Mouse (Mus musculus): ENCODE data around the gene Traf7. TPM values are rescaled to one million over a fixed set of nuclear protein-coding genes. Genes with fewer than 3 reads are reported as not detected.

Gene Traf7
- total RNA-seq (2021): 100 to 1,000 TPM; 101 to 105 TPM
- long read RNA-seq, experiment 1, transcript Traf7-215 (21 exons, 3,003 nt): major isoform, 18 of 73 reads
- long read RNA-seq, experiment 1, partial matches to known transcripts: 6 of 73 reads
- long read RNA-seq, experiment 1, other reads (novel, unspliced or antisense): 46 of 73 reads
- long read RNA-seq, experiment 2, transcript Traf7-215 (21 exons, 3,003 nt): major isoform, 26 of 207 reads
- long read RNA-seq, experiment 2, transcript Traf7-202 (20 exons, 2,504 nt): minor isoform, 15 of 207 reads
- long read RNA-seq, experiment 2, partial matches to known transcripts: 52 of 207 reads
- long read RNA-seq, experiment 2, other reads (novel, unspliced or antisense): 107 of 207 reads

GRCm38 (mm10) chr17:24527723-24528559 is at the start of gene Traf7:
TSS of gene Traf7 (minus strand) at chr17:24527938.
- DNase-seq (ENCODE audit: low spot score in 2 of 2): peak; percentile 83

DNA sequence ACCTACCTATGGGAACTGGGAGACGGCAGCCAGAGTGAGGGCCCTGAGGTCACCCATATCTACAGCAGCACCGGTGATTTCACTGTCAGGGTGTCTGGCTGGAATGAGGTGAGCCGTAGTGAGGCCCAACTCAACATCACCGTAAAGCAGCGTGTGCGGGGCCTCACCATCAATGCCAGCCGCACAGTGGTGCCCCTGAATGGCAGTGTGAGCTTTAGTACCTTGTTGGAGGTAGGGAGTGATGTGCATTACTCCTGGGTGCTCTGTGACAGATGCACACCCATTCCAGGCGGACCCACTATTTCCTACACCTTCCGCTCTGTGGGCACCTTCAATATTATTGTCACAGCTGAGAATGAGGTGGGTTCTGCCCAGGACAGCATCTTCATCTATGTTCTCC is 46.1 kb upstream of the Traf7 start:
- no peak for DNase-seq (ENCODE audit: low spot score in 2 of 2)

DNA sequence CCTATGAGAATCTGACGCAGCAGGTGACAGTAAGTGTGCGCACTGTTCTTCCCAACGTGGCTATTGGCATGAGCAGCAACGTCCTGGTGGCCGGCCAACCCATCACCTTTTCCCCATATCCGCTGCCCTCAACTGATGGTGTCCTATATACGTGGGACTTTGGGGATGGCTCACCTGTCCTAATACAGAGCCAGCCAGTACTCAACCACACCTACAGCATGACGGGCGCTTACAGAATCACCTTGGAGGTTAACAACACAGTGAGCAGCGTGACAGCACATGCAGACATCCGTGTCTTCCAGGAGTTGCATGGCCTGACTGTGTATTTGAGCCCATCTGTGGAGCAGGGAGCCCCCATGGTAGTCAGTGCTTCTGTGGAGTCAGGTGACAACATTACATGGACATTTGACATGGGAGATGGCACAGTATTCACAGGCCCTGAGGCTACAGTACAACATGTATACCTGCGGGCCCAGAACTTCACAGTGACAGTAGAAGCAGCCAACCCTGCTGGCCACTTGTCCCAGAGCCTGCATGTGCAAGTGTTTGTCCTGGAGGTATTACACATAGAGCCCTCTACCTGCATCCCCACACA is 45.0 kb upstream of the Traf7 start:
- no peak for DNase-seq (ENCODE audit: low spot score in 2 of 2)

DNA sequence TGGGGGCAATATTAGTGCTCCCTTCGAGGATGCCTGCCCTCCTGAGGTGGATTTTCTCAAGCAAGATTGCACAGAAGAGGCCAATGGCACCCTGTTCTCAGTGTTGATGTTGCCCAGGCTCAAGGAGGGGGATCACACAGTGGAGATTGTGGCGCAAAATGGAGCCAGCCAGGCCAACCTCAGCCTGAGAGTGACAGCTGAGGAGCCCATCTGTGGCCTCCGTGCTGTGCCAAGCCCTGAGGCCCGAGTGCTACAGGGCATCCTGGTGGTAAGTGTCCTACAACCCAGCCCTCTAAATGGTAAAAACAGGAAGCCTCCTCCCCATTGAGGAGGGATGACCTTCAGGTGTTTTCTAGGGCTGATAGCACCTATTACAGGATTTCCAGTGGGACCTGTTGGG is 42.1 kb upstream of the Traf7 start:
- no peak for DNase-seq (ENCODE audit: low spot score in 2 of 2)

DNA sequence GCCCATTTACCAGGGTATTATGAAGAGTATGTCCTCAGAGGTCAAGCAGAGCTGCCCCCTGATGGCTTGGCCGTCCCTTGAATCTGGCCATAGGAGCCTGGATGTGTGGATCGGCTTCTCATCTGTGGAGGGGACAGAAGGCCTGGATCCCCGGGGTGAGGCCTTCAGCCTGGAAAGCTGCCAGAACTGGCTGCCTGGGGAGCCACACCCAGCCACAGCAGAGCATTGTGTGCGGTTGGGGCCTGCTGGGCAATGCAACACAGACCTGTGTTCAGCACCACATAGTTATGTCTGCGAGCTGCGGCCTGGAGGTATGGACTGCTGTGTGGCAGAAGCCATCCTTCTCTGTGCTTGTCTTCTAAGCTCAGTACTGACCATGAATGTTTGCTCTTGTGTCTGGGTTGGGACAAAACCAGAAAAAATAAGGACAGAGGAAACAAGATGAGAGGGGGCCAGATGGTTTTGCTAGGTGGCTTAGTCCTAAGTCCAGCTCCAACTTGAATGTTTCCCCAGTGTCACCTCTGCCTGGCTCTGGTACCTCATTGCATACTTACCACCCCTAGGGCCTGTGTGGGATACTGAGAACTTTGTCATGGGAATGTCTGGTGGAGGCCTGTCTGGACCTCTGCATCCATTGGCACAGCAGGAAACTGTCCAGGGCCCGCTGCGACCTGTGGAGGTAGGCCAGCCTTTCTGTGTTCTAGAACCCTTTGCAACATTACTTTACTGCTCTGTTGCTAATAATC is 39.5 kb upstream of the Traf7 start:
- DNase-seq (ENCODE audit: low spot score in 2 of 2): peak in 1 of 2 experiments; percentile 40

- DNase-seq (ENCODE audit: low spot score in 2 of 2): no peak
Observed at GRCm38 (mm10) chr17:24565792-24566191, 38.1 kb upstream of the Traf7 start.

GRCm38 (mm10) chr17:24565092-24565491 is 37.4 kb upstream of the Traf7 start:
- no peak for DNase-seq (ENCODE audit: low spot score in 2 of 2)

DNA sequence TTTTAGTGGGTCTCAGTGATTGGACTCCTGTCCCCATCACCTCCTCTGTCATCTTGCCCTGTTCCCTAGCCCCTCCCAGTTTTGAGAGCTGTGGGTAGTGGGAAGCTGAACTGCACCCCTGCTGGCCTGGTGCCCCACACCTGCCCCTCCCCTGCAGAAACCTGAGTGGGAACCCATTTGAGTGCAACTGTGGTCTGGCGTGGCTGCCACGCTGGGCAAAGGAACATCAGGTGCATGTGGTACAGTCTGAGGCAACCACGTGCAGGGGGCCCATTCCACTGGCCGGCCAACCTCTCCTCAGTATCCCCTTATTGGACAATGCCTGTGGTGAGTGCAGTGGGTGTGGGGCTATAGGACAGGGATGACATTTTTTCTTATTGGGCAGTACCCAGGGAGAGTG is 36.7 kb upstream of the Traf7 start:
- DNase-seq (ENCODE audit: low spot score in 2 of 2): no peak

GRCm38 (mm10) chr17:24563638-24564037 is 35.9 kb upstream of the Traf7 start:
- DNase-seq (ENCODE audit: low spot score in 2 of 2): no peak

DNA sequence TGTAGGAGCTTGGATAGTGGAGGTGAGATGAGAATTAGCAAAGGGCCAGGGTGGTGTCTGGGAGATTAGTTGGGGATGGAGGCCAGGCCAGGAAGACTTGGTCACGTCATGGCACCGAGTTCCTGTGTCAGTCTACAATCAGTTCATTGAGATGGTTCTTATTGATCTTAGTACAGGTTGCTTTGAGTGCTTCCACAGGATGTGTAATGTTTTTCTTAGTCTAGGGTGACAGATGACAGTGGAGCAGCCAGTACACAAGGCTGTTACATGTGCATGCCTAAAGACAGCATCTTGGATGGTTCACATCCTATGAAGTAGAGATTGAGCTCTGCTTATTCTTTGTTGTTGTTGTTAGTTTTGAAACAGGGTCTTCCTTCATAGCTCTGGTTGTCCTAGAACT is 33.9 kb upstream of the Traf7 start:
- DNase-seq (ENCODE audit: low spot score in 2 of 2): no peak

- no peak for DNase-seq (ENCODE audit: low spot score in 2 of 2)
Observed at GRCm38 (mm10) chr17:24560301-24561028, 32.7 kb upstream of the Traf7 start.

DNA sequence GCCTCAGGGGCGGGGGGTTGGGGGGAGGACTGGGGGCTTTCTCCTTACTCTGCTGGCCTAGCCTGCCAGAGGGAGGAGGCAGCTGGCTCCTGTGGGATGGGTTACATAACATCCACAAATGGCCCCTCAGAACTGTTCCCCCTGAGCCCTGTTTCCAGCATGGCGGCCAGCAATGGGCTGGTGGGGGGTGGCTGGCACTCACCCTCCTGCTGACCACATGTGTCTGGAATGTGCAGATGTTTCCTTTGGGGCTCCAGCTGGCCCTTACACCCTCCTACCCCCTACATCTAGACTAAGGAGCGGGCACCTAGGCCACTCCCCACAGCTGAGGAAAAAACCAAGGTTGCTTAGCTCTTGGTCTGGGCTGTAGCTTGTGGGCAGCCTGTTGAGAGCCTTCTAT is 31.4 kb upstream of the Traf7 start:
- no peak for DNase-seq (ENCODE audit: low spot score in 2 of 2)

- DNase-seq (ENCODE audit: low spot score in 2 of 2): no peak
Observed at GRCm38 (mm10) chr17:24558600-24559099, 30.9 kb upstream of the Traf7 start.

DNA sequence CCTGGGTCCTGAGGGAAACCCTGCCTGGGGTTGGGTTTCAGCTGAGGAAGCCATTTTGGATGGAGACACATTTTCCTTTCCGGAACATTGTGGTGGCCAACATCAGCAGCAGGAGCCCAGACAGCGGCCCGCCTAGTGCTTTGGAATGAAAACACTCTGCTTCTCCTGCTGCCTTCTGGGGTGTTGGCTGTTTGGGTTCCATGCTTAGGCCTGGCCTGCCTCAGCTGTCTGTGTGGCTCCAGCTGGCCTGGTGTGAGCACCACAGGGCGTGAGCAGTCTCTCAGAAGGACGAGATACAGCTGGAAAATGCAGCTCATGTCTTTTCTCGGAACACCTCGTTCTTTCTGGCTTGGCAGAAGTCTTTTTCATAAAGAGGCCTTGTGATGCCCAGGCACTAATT is 29.4 kb upstream of the Traf7 start:
- no peak for DNase-seq (ENCODE audit: low spot score in 2 of 2)

DNA sequence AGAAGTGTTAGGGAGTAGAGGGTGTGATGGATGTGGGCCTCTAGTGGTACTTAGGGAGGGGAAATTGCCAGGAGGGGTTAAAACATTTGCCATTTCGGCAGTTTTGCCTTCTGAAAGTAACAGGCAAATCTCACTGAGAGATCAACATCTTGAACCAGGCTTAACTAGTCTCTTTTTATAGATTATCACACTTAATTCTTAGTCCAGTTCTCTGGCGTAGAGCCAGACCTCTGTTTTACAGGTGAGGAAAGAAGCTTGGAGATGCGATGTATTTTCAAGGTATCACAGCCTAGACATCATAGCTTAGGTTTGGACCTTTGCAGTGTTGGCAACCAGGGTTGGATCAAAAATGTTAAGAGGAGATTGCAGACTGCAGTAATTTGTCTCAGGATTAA is 23.3 kb upstream of the Traf7 start:
- DNase-seq (ENCODE audit: low spot score in 2 of 2): no peak

DNA sequence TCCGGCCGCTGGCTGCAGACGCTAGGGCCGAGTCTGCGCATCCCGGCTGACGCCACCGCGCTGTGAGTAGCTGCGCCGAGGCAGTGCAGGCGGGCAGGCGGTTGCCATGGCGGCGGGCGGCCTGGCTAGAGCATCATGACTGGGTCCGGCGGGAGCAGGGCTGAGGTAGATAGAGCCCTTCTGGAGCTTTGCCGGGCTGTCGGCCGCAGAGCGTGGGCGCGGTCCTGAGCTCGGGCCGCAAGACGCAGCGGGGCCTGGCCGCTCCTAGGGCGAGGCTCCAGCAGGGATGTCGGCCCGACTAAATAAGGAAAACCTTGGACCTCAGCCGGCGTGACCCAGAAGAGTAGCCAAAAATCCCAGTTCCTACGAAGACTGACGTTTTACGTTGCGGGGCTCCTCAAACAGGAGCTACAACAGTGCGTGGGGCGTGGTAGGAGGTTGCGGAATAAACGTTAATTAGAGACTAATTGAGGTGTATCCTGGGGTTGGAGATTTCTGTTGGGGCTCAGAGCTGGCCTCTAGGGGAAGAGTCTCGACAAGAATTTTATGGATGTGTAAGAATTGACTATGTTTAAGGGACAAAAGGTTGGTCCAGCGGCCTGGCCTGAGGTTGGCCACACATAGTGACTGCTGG is 22.8 kb upstream of the Traf7 start:
- DNase-seq (ENCODE audit: low spot score in 2 of 2): peak; percentile 71 to 73

DNA sequence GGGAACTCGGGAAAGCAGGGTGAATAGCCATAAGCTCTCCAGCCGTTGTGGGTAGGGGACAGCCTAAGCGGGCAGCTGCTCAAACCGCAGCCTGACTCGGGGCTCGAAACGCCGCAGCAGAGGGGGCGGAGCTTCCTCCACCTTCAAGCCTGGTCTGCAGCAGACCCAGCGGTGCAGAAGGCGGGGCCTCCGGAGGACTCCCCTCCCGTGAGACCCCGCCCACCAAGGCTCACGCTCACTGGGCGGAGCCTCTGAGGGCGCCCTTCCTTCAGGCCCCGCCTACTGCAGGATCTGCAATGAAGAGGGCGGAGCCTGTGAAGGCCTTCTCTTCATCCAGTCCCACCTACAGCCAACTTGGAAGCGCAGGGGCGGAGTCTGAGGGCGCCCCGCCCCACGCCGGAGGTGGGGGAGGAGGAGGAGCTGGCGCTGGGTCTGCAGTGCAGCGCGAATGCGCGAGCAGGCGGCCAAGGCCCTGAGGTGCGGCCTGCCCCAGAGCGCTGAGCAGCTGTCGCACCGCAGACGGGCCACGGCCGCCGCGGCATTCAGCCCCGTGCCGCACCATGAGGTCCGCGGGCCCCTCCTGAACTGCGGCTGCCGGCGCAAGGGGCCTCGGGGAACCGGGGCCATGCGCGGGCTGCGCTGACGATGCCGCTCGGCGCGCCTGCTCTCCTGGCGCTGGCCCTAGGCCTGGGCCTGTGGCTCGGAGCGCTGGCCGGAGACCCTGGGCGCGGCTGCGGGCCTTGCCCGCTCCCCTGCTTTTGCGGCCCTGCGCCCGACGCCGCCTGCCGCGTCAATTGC is 22.1 kb upstream of the Traf7 start, which contains the start of gene Pkd1:
TSS of gene Pkd1 (plus strand) at position 217 of the 798 bp plus-strand sequence.
- peak; percentile 98 to 99 for DNase-seq (ENCODE audit: low spot score in 2 of 2)

DNA sequence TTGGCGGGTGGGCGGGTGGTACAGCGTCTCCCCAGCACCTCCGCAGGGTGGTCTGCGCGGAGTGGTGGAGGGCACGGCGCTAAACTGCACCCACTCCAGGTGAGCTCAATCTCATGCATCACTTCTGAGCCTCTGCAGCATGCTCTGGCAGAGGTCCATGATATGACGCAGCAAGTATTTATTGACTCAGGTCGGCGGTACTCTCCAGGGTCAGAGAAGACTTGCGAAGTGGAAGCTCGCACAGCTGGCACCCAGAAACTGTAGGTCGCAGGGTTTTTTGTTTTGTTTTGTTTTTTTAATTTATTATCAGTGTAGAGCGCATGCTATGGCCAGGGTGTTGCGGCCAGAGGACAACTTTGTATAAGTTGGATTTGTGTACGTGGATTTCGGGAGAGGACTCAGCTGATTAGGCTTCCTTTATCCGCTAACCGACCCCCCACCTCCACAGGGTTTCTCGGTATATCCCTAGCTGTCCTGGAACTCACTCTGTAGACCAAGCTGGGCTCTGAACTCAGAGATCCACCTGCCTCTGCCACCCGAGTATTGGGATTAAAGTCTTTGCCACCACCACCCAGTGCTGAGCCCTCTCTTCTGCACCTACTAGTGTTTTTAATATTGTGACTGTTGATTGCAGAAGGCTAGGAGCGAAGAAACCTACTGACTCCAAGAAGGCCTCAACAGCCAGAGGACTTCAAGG is 21.3 kb upstream of the Traf7 start:
- DNase-seq (ENCODE audit: low spot score in 2 of 2): peak; percentile 62

All from adrenal gland, adult 18-20 months (tissue).